Mouse (Mus musculus) small intestine, adult 2 months (tissue): ENCODE results near the gene Fsd2.

Experiments
- CTCF ChIP-seq: fragments of 200-500 bp; IDR thresholded peaks from 2 replicates; pipeline ENCODE4 v1.5.1; 2012; ENCODE audit warnings: low read depth, mild to moderate bottlenecking, control low read depth, inconsistent platforms, low read length, moderate library complexity, mixed read lengths; ENCODE audit not compliant: insufficient replicate concordance, insufficient read length; ENCODE audit errors: extremely low read depth
- POLR2A ChIP-seq: fragments of 200-500 bp; IDR thresholded peaks from 2 replicates; pipeline ENCODE4 v1.6.1; 2012; ENCODE audit warnings: low read depth, mild to moderate bottlenecking, control low read depth, inconsistent platforms, low read length, moderate library complexity

- TF ChIP-seq CTCF (no peak), POLR2A (no peak)
These were observed 35.3 kb downstream of the Fsd2 start for GRCm38 (mm10) chr7:81531462-81531861.
